Mouse (Mus musculus): ENCODE results near the gene Fra10ac1. TPM values are rescaled to one million over a fixed set of nuclear protein-coding genes. Genes with fewer than 3 reads are reported as not detected.

Gene Fra10ac1
- polyA plus RNA-seq, 1 experiment from 2014 or later = 46.4 TPM

- no peak overlapping the region for H3K4me3 ChIP-seq (ENCODE audit: low read depth, low read length)
- H3K36me3 ChIP-seq (replicated peaks; ENCODE audit: control insufficient read depth, insufficient read depth, low read depth, low read length) = no peaks in the 10 kb centered on the region
- ATAC-seq (replicated peaks; ENCODE audit: insufficient number of reproducible peaks, low FRiP score, low TSS enrichment, low read depth) (no peak), DNase-seq (ENCODE audit: low spot score) (no peak)
- no peaks in the 10 kb centered on the region for H3K9me3 ChIP-seq (replicated peaks; ENCODE audit: control insufficient read depth, low read length)
- H3K27me3 ChIP-seq (ENCODE audit: control insufficient read depth, insufficient read depth, low read length) = no peaks in the 10 kb centered on the region
- no peak overlapping the region for H3K4me2 ChIP-seq (ENCODE audit: low read depth, low read length)
- no peaks in the 10 kb centered on the region for H3K4me1 ChIP-seq (ENCODE audit: control insufficient read depth, insufficient read depth, low read length)
- no peak overlapping the region for H3K27ac ChIP-seq (replicated peaks; ENCODE audit: low read depth, low read length)
- WGBS = 89% methylated on average over 5 of the region's 5 CpGs
- no peak overlapping the region for H3K9ac ChIP-seq (replicated peaks; ENCODE audit: low read length)
These were observed 37.2 kb downstream of the Fra10ac1 start for GRCm38 (mm10) chr19:38186631-38187344.

- no peak for ATAC-seq (replicated peaks; ENCODE audit: insufficient number of reproducible peaks, low FRiP score, low TSS enrichment, low read depth)
- DNase-seq (ENCODE audit: low spot score) = no peak
- Histone ChIP-seq H3K36me3 (replicated peaks; ENCODE audit: control insufficient read depth, insufficient read depth, low read depth, low read length) (no peaks in the 10 kb centered on the region), H3K4me3 (ENCODE audit: low read depth, low read length) (no peak overlapping the region), H3K27me3 (ENCODE audit: control insufficient read depth, insufficient read depth, low read length) (no peaks in the 10 kb centered on the region), H3K27ac (replicated peaks; ENCODE audit: low read depth, low read length) (no peak overlapping the region), H3K9ac (replicated peaks; ENCODE audit: low read length) (no peak overlapping the region), H3K4me2 (ENCODE audit: low read depth, low read length) (no peak overlapping the region), H3K9me3 (replicated peaks; ENCODE audit: control insufficient read depth, low read length) (no peaks in the 10 kb centered on the region), H3K4me1 (ENCODE audit: control insufficient read depth, insufficient read depth, low read length) (no peaks in the 10 kb centered on the region)
- 94% methylated on average over 9 of the region's 9 CpGs for WGBS
These were observed 44.3 kb downstream of the Fra10ac1 start for GRCm38 (mm10) chr19:38179675-38180074.

GRCm38 (mm10) chr19:38164633-38165032 is 59.3 kb downstream of the Fra10ac1 start:
- H3K9me3 ChIP-seq (replicated peaks; ENCODE audit: control insufficient read depth, low read length) = no peaks in the 10 kb centered on the region
- ATAC-seq (replicated peaks; ENCODE audit: insufficient number of reproducible peaks, low FRiP score, low TSS enrichment, low read depth) (no peak), DNase-seq (ENCODE audit: low spot score) (no peak)
- no peaks in the 10 kb centered on the region for H3K36me3 ChIP-seq (replicated peaks; ENCODE audit: control insufficient read depth, insufficient read depth, low read depth, low read length)
- H3K27ac ChIP-seq (replicated peaks; ENCODE audit: low read depth, low read length) = no peak overlapping the region
- no peaks in the 10 kb centered on the region for H3K27me3 ChIP-seq (ENCODE audit: control insufficient read depth, insufficient read depth, low read length)
- H3K4me3 ChIP-seq (ENCODE audit: low read depth, low read length) = no peak overlapping the region
- WGBS = 53% methylated on average over 2 of the region's 2 CpGs
- H3K4me1 ChIP-seq (ENCODE audit: control insufficient read depth, insufficient read depth, low read length) = no peaks in the 10 kb centered on the region
- no peak overlapping the region for H3K9ac ChIP-seq (replicated peaks; ENCODE audit: low read length)
- H3K4me2 ChIP-seq (ENCODE audit: low read depth, low read length) = no peak overlapping the region

- no peak for DNase-seq (ENCODE audit: low spot score)
- Histone ChIP-seq H3K9me3 (replicated peaks; ENCODE audit: control insufficient read depth, low read length) (no peaks in the 10 kb centered on the region), H3K27me3 (ENCODE audit: control insufficient read depth, insufficient read depth, low read length) (no peaks in the 10 kb centered on the region), H3K9ac (replicated peaks; ENCODE audit: low read length) (no peak overlapping the region), H3K4me2 (ENCODE audit: low read depth, low read length) (no peak overlapping the region), H3K36me3 (replicated peaks; ENCODE audit: control insufficient read depth, insufficient read depth, low read depth, low read length) (no peaks in the 10 kb centered on the region), H3K4me3 (ENCODE audit: low read depth, low read length) (no peak overlapping the region), H3K27ac (replicated peaks; ENCODE audit: low read depth, low read length) (no peak overlapping the region), H3K4me1 (ENCODE audit: control insufficient read depth, insufficient read depth, low read length) (no peaks in the 10 kb centered on the region)
- WGBS = 91% methylated on average over 21 of the region's 21 CpGs
- no peak for ATAC-seq (replicated peaks; ENCODE audit: insufficient number of reproducible peaks, low FRiP score, low TSS enrichment, low read depth)
These were observed 62.2 kb downstream of the Fra10ac1 start for GRCm38 (mm10) chr19:38161648-38162354.

GRCm38 (mm10) chr19:38156243-38156642 is 67.7 kb downstream of the Fra10ac1 start:
- ATAC-seq (replicated peaks; ENCODE audit: insufficient number of reproducible peaks, low FRiP score, low TSS enrichment, low read depth) = no peak

GRCm38 (mm10) chr19:38143540-38144271 is 80.2 kb downstream of the Fra10ac1 start:
- Histone ChIP-seq H3K27ac (replicated peaks; ENCODE audit: low read depth, low read length) (no peak overlapping the region), H3K9me3 (replicated peaks; ENCODE audit: control insufficient read depth, low read length) (no peaks in the 10 kb centered on the region), H3K4me1 (ENCODE audit: control insufficient read depth, insufficient read depth, low read length) (no peaks in the 10 kb centered on the region), H3K9ac (replicated peaks; ENCODE audit: low read length) (no peak overlapping the region), H3K4me3 (ENCODE audit: low read depth, low read length) (no peak overlapping the region), H3K27me3 (ENCODE audit: control insufficient read depth, insufficient read depth, low read length) (no peaks in the 10 kb centered on the region), H3K36me3 (replicated peaks; ENCODE audit: control insufficient read depth, insufficient read depth, low read depth, low read length) (no peaks in the 10 kb centered on the region), H3K4me2 (ENCODE audit: low read depth, low read length) (no peak overlapping the region)
- ATAC-seq (replicated peaks; ENCODE audit: insufficient number of reproducible peaks, low FRiP score, low TSS enrichment, low read depth) (no peak), DNase-seq (ENCODE audit: low spot score) (no peak)
- WGBS = 74% methylated on average over 4 of the region's 4 CpGs

More at GRCm38 (mm10) chr19:38156243-38156642, 67.7 kb downstream of the Fra10ac1 start:
- Histone ChIP-seq H3K4me2 (ENCODE audit: low read depth, low read length) (no peak overlapping the region), H3K4me3 (ENCODE audit: low read depth, low read length) (no peak overlapping the region), H3K36me3 (replicated peaks; ENCODE audit: control insufficient read depth, insufficient read depth, low read depth, low read length) (no peaks in the 10 kb centered on the region), H3K4me1 (ENCODE audit: control insufficient read depth, insufficient read depth, low read length) (no peaks in the 10 kb centered on the region), H3K27me3 (ENCODE audit: control insufficient read depth, insufficient read depth, low read length) (no peaks in the 10 kb centered on the region), H3K9ac (replicated peaks; ENCODE audit: low read length) (no peak overlapping the region), H3K27ac (replicated peaks; ENCODE audit: low read depth, low read length) (no peak overlapping the region), H3K9me3 (replicated peaks; ENCODE audit: control insufficient read depth, low read length) (no peaks in the 10 kb centered on the region)
- WGBS = 95% methylated on average over 1 of the region's 1 CpGs
- no peak for DNase-seq (ENCODE audit: low spot score)

Measured in embryonic facial prominence, embryonic 11.5 days (tissue).